Mouse (Mus musculus) thymus, postnatal 14 days (tissue): ENCODE measurements around the gene Scyl1.
A peak's percentile ranks its signal among the peaks of the same experiment; 100 is the strongest.

Experiments used
- DNase-seq: peaks from one replicate; pipeline ENCODE4 v3.0.0; 2021

Gene Scyl1

DNA sequence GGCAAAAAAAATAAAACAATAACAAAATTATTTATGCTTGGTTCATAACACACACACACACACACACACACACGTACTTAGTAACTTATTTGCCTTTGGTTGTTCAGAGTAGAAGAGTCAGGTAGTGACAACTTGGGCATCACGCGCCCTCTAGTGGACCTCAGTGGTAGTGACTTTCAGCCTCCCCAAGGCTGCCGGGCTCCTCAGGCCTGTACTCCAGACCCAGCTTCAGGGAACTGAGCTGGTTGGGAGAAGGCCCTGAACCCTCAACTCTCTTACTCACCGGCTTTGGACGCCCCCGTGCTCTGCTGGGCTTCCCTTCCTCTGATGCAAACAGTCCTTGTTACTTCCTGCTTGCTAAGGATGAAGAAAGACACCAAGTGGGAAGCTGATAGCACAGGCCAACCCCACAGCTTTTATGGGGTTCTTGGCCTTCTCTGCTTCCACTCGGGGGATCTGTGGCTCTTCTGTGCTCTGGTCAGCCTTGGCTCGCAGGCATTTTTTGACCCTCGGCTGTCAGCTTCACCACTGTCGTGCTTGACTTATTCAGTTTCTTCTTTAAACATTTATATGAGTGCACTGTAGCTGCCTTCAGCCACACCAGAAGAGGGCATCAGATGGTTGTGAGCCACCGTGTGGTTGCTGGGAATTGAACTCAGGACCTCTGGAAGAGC, 15.4 kb upstream of the Scyl1 start:
- DNase-seq, result peak; percentile 89

DNA sequence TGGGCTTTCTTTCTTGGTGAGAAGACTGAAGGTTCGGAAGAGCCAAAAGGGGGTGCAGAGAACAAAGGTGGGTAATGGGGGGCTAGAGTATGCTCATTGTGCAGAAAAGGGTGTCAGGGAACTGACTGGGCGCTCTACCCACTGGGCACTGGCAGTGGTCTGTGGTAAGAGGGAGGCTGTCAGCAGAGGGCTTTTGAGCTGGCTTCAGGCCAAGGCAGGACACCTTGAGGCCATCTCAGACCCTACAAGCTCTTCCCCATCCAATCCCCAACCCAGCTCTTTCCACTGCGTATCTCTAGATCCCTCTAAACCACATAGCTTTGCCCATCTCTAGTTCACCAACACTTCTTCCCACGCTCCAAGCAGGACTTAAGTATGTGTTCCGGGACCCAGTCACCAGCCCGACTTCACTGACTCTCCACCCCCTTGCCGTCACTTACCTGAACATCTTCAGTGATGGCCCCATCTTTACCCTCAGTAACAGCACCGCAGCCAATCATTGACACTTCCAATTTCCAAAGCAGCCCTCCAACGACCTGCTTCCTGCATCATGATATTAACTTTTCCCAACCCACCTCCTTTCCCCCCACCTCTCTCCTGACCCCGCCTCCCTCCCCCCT, 13.8 kb upstream of the Scyl1 start:
- DNase-seq, result no peak

DNA sequence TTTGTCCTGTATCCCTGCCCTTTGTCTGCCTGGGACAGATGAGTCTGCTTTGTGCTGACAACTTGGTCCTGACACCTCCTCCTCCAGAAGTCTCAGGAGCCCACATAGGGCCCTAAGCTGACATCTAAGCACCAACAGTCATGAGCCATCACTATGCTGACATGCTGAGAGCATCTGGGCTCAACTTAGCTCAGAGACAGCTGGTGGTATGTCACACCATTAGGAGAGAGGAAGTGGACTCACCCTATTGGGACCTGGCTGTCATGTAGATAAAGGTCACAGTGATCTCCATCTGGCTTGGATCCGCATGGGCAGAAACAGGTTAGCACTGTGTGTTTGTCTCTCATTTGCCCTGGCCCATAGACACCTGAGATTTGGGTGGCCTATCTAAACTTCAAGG, 10.9 kb upstream of the Scyl1 start:
- no peak for DNase-seq

DNA sequence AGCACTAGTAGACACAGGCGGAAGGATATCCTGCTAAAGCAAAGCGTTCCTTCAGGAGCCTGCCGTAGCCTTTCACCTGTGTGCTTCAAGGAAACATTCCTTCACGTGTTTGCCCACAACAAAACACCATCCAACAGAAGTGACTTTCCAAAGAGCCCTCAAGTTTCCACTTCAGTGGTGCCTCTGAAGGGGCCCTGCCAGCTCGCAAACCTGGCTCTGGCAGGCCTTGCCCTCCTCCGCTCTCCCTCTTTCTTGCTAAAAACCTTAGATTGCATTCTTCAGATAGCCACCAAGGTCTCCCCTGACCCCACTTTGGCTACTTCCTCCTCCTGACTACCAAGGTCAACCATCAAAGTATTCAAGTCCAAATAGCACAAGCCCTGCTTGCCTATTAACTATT, 10.3 kb upstream of the Scyl1 start:
- no peak for DNase-seq

- DNase-seq, result peak; percentile 38
Measured at GRCm38 (mm10) chr19:5780203-5780602, 9.0 kb upstream of the Scyl1 start.

DNA sequence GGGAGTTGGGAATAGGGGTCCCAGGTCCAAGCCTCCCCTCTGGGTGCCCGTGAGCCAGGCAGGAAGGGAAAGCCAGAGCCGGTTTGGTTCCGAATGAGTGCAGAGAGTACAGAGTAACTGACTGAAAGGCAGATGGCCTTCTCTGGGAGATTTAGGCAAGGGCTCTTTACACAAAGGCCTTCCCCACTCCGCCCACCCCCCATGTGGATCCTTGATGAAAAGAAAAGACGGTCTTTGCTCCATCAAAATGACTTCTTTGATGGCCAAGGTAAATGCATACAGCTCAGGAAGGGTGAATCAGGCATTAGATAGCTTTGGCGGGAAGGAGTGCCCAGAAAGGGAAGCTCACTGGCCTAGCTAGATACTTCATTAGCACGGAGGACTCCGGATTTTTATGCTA, 7.1 kb upstream of the Scyl1 start:
- no peak for DNase-seq

DNA sequence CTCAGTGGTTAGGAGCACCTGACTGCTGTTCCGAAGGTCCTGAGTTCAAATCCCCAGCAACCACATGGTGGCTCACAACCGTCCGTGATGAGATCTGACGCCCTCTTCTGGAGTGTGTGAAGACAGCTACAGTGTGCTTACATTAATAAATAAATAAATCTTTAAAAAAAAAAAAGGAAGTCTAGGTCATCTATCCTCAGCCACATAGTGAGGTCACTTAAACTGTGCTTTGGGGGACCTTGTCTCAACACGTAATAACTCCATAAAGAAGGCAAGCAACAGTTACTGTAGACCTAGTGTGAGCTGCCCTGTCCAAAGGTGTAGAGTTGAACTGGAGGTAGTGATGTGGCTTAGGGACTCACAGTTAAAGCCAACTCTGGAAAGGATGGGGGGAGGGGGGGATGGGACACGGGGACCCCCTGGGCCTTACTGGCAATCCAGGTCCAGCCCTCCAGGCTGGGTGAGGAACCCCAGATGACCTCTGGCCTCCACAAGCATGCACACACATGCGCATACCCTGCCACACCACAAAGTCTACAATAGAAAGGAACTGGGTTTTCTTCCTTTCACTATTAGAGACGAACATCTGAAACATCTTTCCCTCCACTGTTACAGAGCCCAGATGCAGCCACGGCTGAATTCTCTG, 6.3 kb upstream of the Scyl1 start:
- no peak for DNase-seq

GRCm38 (mm10) chr19:5770311-5770710, 908 bp downstream of the Scyl1 start:
- DNase-seq, result no peak

DNA sequence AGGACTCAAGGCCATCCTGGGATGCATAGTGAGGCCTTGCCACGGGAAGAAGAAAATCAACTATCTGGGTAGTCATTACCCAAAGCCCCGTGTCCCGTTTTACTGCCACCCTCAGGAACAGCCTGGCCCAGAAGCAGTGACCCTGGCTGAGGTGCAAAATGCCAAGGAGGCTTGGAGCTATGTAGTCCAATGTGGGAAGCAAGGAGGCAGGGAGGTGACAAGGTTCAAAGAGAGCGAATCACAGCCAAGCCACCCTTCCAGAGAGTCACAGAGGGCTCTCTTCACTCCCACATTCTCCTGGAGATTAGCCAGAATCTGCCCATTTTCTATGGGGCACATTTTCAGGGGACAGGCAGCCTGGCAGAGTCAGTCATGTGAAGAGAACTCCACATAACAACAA, 3.9 kb downstream of the Scyl1 start:
- DNase-seq, result no peak

DNA sequence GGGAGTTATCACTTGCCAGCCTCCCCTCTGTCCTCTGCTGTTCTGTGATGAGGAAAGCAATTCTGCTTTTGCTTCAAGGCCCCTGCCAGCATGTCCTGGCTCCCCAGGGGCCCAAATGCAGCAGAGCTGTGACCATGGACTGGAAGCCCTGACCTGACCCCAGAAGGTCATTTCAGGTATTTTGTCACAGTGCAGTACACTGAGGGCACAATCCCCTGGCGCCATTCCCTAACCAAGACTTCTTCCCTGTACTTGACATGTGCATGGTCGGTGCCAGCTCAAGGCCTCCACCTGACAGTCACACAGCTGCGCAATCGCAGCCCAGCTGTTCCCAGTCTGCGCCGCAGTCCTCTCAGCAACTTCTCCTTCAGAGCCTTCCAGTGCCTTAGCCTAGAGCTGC, 8.1 kb downstream of the Scyl1 start:
- no peak for DNase-seq

DNA sequence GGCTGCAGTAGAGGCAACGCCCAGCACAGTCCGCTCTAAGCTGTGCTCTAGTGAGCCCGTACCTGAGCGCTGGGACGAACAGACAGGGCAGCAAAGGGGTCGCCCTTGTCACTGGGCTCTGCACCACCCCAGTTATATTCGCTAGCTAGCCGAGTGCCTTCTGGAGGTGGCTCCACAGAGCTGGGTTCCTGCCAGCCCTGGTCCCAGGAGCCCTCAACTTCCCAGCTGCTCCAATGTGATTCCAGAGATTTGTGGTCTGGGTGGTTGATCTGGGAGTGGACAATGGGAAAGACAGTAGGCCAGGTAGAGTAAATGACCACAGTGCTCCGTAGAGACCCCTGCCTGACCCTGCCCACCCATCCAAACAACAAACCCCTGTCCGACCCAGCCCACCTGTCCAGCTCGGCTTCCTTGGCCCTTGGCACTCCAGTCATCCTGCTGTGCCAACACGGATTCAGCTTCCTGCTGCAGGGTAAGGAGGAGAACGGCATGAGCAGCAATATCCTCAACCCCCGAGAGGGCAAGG, 12.3 kb downstream of the Scyl1 start:
- DNase-seq, result no peak

- no peak for DNase-seq
Measured at GRCm38 (mm10) chr19:5756991-5757636, 14.1 kb downstream of the Scyl1 start.

- DNase-seq, result no peak
Measured at GRCm38 (mm10) chr19:5756321-5756985, 14.8 kb downstream of the Scyl1 start.

DNA sequence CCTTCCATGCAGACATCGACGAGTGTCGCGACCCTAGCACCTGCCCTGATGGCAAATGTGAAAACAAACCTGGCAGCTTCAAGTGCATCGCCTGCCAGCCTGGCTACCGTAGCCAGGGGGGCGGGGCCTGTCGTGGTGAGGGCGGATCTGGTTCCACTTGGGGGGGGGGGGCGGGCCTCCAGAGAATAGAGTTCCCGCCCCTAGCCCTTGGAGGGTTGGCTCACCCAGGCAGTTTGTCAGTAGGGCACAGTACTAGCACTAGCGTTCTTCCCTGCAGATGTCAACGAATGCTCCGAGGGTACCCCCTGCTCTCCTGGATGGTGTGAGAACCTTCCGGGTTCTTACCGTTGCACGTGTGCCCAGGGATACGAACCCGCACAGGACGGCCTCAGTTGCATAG, 19.5 kb downstream of the Scyl1 start:
- DNase-seq, result peak; percentile 65

DNA sequence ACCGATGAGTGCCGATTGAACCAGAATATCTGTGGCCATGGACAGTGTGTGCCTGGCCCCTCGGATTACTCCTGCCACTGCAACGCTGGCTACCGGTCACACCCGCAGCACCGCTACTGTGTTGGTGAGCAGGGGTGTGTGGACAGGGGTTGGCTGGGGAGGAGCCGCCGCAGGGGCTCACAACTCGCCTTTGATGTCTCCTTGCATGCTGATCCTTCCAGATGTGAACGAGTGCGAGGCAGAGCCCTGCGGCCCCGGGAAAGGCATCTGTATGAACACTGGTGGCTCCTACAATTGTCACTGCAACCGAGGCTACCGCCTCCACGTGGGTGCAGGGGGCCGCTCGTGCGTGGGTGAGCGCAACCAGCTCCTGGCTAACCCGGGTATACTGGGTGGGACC, 20.3 kb downstream of the Scyl1 start:
- no peak for DNase-seq

DNA sequence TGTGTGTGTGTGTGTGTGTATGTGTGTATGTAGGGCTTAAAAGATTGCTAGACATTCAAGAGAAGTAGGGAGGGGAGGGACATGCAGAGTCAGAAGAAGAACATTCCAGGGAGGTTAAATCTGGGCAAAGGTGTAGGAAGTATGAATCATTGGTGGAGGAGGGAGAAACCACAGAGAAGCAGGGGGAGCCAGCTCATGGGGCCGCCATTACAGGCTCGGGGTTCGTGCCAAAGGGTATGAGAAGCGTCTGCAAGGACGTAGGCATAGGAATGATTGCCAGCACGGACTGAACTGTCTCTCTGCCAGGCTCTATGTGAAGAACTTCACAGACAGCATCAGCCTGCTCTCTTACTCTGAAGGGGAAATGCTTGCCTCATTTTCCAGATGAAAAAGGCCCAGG, 21.7 kb downstream of the Scyl1 start:
- DNase-seq, result no peak

DNA sequence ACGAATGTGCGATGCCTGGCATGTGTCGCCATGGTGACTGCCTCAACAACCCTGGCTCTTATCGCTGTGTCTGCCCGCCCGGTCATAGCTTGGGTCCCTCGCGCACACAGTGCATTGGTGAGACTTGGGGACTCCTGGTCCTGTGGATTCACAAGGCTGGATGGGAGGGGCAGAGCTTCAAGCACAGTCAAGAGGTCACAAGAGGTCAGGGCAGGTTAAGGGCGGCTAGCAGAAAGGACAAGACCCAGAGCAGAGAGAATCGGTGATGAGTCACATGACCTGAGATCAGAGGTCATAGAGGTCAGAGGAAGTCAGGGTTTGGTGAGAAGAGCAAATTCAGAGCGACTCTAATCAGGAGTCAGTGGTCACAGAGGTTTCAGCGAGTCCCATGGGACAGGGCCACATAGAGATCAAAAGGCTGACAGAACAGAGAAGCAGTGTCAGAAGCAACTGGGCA, 24.3 kb downstream of the Scyl1 start:
- DNase-seq, result no peak

DNA sequence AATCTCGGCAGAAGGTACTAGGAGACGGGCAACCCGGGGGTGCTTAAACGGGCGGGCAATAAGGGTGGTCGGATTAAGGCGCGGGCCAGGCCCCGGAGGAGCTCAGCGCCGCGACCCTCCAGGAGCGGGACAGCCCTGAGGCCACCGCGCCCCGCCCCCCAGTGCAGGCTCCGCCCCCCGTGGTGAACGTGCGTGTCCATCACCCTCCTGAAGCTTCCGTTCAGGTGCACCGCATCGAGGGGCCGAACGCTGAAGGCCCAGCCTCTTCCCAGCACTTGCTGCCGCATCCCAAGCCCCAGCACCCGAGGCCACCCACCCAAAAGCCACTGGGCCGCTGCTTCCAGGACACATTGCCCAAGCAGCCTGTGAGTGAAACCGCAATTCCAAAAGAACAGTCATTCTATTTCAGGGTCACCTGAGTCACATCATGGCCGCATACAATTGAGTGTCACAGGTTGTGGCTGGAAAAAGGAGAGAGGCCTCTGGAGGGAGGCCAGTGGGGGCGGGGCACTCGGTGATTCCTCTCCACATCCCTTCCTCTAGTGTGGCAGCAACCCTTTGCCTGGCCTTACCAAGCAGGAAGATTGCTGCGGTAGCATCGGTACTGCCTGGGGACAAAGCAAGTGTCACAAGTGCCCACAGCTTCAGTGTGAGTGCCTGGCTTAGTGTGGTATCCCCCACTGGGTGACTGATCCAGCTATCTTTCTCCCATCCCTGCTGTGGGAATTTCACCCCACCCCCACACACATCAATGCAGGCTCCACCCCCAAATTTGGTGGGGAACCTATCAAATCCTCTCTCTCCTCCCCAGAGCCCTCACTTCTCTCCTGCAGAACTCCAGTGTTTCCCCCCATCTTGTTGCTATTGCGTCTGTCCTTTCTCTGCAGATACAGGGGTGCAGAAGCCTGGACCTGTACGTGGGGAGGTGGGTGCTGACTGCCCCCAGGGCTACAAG, 25.2 kb downstream of the Scyl1 start:
- DNase-seq, result peak; percentile 48

GRCm38 (mm10) chr19:5743576-5743975, 27.6 kb downstream of the Scyl1 start:
- no peak for DNase-seq

DNA sequence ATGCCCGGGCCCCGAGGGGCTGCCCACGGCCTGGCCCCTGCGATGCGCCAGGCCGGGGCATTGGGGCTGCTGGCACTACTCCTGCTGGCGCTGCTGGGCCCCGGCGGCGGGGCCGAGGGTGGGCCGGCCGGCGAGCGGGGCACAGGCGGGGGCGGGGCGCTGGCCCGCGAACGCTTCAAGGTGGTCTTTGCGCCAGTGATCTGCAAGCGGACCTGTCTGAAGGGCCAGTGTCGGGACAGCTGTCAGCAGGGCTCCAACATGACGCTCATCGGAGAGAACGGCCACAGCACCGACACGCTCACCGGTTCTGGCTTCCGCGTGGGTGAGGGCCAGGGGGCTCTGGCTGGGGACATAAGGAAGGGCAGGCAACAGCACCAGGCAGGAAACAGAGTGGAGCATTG, 29.0 kb downstream of the Scyl1 start:
- DNase-seq, result no peak

- no peak for DNase-seq
Measured at GRCm38 (mm10) chr19:5741641-5742240, 29.5 kb downstream of the Scyl1 start.
